Mouse (Mus musculus): Measurements from ENCODE around the gene Dnaaf2. TPM values are rescaled to one million over a fixed set of nuclear protein-coding genes. Genes with fewer than 3 reads are reported as not detected.

Dnaaf2 gene
- polyA plus RNA-seq, 1 experiment, result not detected

DNA sequence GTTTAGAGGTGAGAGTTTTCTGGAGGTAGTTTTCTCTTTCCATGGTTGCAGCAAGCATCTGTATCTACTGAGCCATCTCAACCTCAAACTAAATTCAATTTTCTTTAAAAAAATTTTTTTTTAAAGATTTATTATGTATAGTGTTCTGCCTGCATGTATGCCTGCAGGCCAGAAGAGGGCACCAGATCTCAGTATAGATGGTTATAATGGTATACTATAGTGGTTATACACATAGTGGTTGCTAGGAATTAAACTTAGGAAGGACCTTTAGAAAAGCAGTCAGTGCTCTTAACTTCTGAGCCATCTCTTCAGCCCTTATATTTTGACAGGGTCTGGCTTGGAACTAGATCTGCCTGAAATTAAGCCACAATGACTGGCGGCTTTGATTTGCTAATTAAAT is 7.7 kb downstream of the Dnaaf2 start:
- no peaks in the 10 kb centered on the region for H3K4me1 ChIP-seq (ENCODE audit: control insufficient read depth, insufficient read depth, low read length)
- no peak for TF ChIP-seq POLR2A (IDR thresholded peaks at IDR 0.05; ENCODE audit: insufficient read depth, low read depth, low read length)
- H3K4me3 ChIP-seq (ENCODE audit: insufficient read depth, low read depth, low read length), result no peak overlapping the region
- no peak overlapping the region for H3K27ac ChIP-seq (ENCODE audit: insufficient read depth, low read depth, low read length)
- 94% methylated on average over 1 of the region's 1 CpGs for WGBS

DNA sequence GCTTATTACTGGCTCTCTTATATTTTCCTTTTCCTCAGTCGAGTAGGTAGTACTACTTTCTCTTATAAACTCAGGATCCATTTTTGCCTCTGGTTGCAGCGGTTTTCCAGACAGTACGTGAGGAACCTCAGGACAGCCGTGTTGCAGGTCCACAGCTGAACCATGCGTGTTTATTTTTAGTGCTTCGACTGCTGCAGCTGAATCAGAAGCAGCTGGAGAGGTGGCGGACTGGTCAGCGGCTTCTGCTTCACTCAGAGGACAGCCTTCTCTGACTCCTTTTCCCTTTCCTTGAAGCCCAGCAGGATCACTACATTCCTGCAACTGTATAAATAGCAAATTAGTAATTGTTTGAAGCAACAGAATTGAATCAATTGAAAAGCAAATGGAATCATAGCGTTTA is 8.2 kb downstream of the Dnaaf2 start:
- Histone ChIP-seq H3K27ac (ENCODE audit: insufficient read depth, low read depth, low read length) (no peak overlapping the region), H3K4me1 (ENCODE audit: control insufficient read depth, insufficient read depth, low read length) (0 out of 2 replicates have a peak, but pooled peaks cover under 1% of the 10 kb centered on the region), H3K4me3 (ENCODE audit: insufficient read depth, low read depth, low read length) (no peak overlapping the region)
- WGBS, result 87% methylated on average over 9 of the region's 9 CpGs
- TF ChIP-seq CTCF (IDR thresholded peaks at IDR 0.05; ENCODE audit: insufficient read depth, low read depth, low read length) (no peak), POLR2A (IDR thresholded peaks at IDR 0.05; ENCODE audit: insufficient read depth, low read depth, low read length) (no peak)

DNA sequence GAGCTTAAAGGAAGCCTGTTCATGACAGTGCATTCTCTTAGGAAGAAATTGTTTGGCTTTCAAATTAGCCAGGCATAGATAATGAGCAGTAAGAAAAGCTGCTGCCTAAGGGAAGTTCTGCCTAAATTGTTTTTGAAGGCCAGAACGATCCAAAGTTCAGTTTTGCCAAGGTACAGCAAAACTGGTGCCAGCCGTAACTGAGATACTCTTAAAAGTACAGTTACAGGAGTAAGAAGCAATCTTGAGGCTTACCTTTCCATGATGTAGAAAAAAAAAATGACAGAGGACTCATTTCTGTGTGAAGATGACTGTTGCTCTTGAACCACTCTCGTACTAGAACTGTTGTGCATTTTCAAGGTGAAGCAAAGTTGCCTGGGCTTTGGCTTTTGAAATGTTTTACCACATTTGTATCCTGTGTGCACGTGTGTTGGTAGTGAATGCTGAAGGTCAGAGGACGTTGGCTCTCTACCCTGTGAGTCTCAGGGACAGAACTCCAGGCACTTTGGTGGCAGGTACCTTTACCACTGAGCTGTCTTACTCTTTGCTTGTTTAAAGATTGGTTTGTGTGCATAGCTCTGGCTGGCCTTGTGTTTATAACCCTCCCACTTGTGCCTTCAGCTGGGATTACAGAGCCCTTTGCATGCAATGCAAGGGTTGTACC is 11.3 kb downstream of the Dnaaf2 start:
- 57% methylated on average over 5 of the region's 5 CpGs for WGBS
- H3K4me3 ChIP-seq (ENCODE audit: insufficient read depth, low read depth, low read length), result no peak overlapping the region
- H3K4me1 ChIP-seq (ENCODE audit: control insufficient read depth, insufficient read depth, low read length), result 0 out of 2 replicates have a peak, but pooled peaks cover 4% of the 10 kb centered on the region
- no peak overlapping the region for H3K27ac ChIP-seq (ENCODE audit: insufficient read depth, low read depth, low read length)
- TF ChIP-seq POLR2A (IDR thresholded peaks at IDR 0.05; ENCODE audit: insufficient read depth, low read depth, low read length) (no peak), CTCF (IDR thresholded peaks at IDR 0.05; ENCODE audit: insufficient read depth, low read depth, low read length) (no peak)

DNA sequence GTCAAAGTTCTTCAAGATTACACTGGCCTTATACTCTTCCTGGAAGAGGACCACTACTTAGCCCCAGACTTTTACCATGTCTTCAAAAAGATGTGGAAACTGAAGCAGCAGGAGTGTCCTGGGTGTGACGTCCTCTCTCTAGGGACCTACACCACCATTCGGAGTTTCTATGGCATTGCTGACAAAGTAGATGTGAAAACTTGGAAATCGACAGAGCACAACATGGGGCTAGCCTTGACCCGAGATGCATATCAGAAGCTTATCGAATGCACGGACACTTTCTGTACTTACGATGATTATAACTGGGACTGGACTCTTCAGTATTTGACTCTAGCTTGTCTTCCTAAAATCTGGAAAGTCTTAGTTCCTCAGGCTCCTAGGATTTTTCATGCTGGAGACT is 12.9 kb downstream of the Dnaaf2 start:
- H3K27ac ChIP-seq (ENCODE audit: insufficient read depth, low read depth, low read length), result no peak overlapping the region
- 0 out of 2 replicates have a peak, but pooled peaks cover 4% of the 10 kb centered on the region for H3K4me1 ChIP-seq (ENCODE audit: control insufficient read depth, insufficient read depth, low read length)
- TF ChIP-seq POLR2A (IDR thresholded peaks at IDR 0.05; ENCODE audit: insufficient read depth, low read depth, low read length), result no peak
- H3K4me3 ChIP-seq (ENCODE audit: insufficient read depth, low read depth, low read length), result no peak overlapping the region
- WGBS, result 68% methylated on average over 7 of the region's 7 CpGs

DNA sequence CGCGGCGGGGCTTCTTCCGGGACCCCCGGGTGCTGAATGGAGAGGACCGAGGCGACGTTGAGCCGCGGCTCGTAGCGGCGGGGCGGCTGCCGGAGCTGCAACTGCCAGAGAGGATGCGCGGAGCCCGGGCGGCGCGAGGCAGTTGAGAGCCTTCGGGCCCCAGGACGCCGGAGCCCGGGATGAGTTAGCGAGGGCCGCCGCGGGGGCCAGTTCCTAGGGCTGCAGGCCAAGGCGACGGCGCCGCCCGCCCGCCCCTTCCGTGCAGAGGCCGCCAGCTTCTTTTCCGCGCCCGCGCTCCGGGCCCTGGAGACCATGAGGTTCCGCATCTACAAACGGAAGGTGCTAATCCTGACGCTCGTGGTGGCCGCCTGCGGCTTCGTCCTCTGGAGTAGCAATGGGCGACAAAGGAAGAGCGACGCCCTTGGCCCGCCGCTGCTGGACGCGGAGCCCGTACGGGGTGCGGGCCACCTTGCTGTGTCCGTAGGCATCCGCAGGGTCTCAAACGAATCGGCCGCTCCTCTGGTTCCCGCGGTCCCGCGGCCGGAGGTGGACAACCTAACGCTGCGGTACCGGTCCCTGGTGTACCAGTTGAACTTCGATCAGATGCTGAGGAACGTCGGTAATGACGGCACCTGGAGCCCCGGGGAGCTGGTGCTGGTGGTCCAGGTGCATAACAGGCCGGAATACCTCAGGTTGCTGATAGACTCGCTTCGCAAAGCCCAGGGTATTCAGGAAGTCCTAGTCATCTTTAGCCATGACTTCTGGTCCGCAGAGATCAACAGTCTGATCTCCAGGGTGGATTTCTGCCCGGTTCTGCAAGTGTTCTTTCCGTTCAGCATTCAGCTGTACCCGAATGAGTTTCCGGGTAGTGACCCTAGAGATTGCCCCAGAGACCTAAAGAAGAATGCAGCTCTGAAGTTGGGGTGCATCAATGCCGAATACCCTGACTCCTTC is 13.6 kb downstream of the Dnaaf2 start:
- H3K4me1 ChIP-seq (ENCODE audit: control insufficient read depth, insufficient read depth, low read length), result 0 out of 2 replicates have a peak, but pooled peaks cover 4% of the 10 kb centered on the region
- no peak for TF ChIP-seq POLR2A (IDR thresholded peaks at IDR 0.05; ENCODE audit: insufficient read depth, low read depth, low read length)
- under 1% methylated on average over 86 of the region's 86 CpGs for WGBS

DNA sequence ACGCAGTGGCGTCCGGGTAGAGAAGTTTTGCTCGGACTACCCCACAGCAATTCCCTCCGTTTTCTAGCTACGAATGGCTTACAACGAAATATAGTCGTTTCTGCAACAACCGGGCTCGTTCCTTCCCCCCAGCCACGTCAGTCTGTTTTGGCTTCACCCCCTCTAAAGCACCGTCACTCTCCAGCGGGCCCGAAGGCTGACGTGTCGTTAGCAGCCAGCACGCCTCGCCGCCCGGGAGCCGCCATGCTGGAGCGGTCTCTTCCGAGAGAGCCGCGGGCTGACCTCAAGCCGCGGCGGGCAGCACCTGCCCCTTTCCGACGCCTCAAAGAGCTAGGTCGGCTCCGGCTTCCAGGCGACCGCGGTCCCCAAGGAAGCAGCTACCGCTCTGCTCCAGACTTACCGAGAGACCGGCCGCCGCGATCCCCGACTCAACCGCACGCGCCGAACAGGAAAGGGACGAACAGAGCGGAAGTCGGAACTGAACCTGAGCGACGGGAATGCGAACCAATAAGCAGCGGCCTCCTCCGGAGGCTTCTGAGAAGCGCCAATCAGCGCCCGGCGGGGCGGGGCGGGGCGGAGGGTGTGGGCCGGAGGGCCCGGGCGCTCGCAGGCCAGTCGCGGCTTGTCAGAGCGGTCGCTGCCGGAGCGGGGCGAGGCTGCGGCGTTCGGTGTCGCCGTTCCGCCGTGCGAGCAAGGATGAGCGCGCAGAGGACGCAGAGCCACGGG is 14.5 kb downstream of the Dnaaf2 start, which contains the start of the genes Rpl36al and Mgat2:
TSS of gene Rpl36al (minus strand) at position 501 of the 726 bp plus-strand sequence.
TSS of gene Mgat2 (plus strand) at position 575 of the 726 bp plus-strand sequence.
- WGBS, result under 1% methylated on average over 84 of the region's 84 CpGs
- H3K4me1 ChIP-seq (ENCODE audit: control insufficient read depth, insufficient read depth, low read length), result 0 out of 2 replicates have a peak, but pooled peaks cover 4% of the 10 kb centered on the region
- TF ChIP-seq CTCF (IDR thresholded peaks at IDR 0.05; ENCODE audit: insufficient read depth, low read depth, low read length) (no peak), POLR2A (IDR thresholded peaks at IDR 0.05; ENCODE audit: insufficient read depth, low read depth, low read length) (peak; percentile 96)
- H3K27ac ChIP-seq (ENCODE audit: insufficient read depth, low read depth, low read length), result peak within 1 kb of the TSS; percentile 69
- H3K4me3 ChIP-seq (ENCODE audit: insufficient read depth, low read depth, low read length), result peak within 1 kb of the TSS; percentile 89

More for the DNA sequence above, 13.6 kb downstream of the Dnaaf2 start:
- H3K27ac ChIP-seq (ENCODE audit: insufficient read depth, low read depth, low read length), result peak overlapping the region; percentile 57; the same call in 1 of the 2 replicates
- H3K4me3 ChIP-seq (ENCODE audit: insufficient read depth, low read depth, low read length), result peak overlapping the region; percentile 76

DNA sequence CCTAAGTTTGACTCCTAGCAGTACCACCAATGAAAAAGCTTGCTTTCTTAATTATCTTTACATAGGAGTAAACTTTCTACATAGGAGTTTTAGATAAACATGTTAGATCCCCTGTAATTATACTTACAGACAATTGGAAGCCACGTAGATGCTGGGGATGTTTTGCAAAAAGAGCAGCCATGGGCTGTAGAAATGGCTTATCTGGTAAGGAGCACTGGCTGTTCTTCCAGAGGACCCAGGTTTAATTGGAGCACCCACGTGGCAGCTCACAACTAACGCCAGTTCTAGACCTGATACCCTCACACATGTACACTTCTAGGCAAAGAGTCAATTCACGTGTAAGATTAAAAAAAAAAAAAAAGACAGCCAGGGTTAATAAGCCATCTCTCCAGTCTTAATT is 16.4 kb downstream of the Dnaaf2 start:
- Histone ChIP-seq H3K27ac (ENCODE audit: insufficient read depth, low read depth, low read length) (no peak overlapping the region), H3K4me3 (ENCODE audit: insufficient read depth, low read depth, low read length) (no peak overlapping the region), H3K4me1 (ENCODE audit: control insufficient read depth, insufficient read depth, low read length) (0 out of 2 replicates have a peak, but pooled peaks cover 4% of the 10 kb centered on the region)
- WGBS, result 81% methylated on average over 4 of the region's 4 CpGs
- TF ChIP-seq POLR2A (IDR thresholded peaks at IDR 0.05; ENCODE audit: insufficient read depth, low read depth, low read length) (no peak), CTCF (IDR thresholded peaks at IDR 0.05; ENCODE audit: insufficient read depth, low read depth, low read length) (no peak)

DNA sequence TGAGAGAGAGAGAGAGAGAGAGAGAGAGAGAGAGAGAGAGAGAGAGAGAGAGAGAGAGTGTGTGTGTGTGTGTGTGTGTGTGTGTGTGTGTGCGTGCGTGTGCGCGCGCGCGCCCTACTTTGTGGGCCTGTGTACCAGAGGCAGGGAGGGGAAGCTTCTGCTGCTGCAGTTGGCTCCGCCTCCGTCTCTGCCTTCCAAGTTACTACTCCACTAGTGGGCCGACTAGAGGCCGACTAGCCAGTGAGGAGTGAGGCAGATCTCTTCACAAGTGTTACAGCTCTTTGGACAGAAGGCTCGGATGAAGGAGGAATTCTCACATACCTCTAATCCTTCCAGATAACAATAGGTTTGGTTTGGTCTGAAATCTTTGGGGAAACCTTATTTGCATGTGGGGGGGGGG is 18.9 kb downstream of the Dnaaf2 start:
- Histone ChIP-seq H3K27ac (ENCODE audit: insufficient read depth, low read depth, low read length) (no peak overlapping the region), H3K4me3 (ENCODE audit: insufficient read depth, low read depth, low read length) (no peak overlapping the region), H3K4me1 (ENCODE audit: control insufficient read depth, insufficient read depth, low read length) (no peaks in the 10 kb centered on the region)
- WGBS, result 75% methylated on average over 12 of the region's 12 CpGs
- no peak for TF ChIP-seq POLR2A (IDR thresholded peaks at IDR 0.05; ENCODE audit: insufficient read depth, low read depth, low read length)
- no peak for TF ChIP-seq CTCF (IDR thresholded peaks at IDR 0.05; ENCODE audit: insufficient read depth, low read depth, low read length)

Measured in olfactory bulb, adult 2 months (tissue).